Mouse (Mus musculus): ENCODE data around the gene Tas1r2. TPM values are rescaled to one million over a fixed set of nuclear protein-coding genes. Genes with fewer than 3 reads are reported as not detected.
A peak's percentile ranks its signal among the peaks of the same experiment; 100 is the strongest.

Tas1r2 gene
- total RNA-seq (2021) = not detected

- DNase-seq = no peak
Measured at GRCm38 (mm10) chr4:139653238-139653637, at the start of gene Tas1r2. Tas1r2 (plus strand) TSS chr4:139653538.

DNA sequence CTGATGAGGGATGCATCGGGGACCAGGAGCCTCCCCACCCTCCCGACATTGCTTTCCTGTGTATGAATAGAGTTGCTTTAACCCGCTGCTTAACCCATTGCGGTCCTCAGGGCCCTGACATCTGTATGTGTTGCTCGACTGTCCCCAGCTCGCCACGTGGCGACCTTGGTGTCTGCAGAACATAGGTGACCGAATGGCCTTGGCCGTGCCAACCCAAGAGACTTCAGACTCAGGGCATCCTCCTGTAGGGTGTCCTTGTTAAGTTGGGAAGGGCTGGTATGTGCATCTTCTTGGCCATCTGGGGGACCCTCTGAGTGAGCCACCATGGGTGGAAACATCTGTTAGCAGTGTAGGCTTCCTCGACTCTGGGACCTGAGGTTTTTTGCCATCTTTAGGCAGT lies 48.1 kb upstream of the Tas1r2 start:
- DNase-seq = no peak

GRCm38 (mm10) chr4:139606732-139607131 lies 46.6 kb upstream of the Tas1r2 start:
- no peak for DNase-seq

- DNase-seq = no peak
Measured at GRCm38 (mm10) chr4:139608975-139609374, 44.4 kb upstream of the Tas1r2 start.

DNA sequence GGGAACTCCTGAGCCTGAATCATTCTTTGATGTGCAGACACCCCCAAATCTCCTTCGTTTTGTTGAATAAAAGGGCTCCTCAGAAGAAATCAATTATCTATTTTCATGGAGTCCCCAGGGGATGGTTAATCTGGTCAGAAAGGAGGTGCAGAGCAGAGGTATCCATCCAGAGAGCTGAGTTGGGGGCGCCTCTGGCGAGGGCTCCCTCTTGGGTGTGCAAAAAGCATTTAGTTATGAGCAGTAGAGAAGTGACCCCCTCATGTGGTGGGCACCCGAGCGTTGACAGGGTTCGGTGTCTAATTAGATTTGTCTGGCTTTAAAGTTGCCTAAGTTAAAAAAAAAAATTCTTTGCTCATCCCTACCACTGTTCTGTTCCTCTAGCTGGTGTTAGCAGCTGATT lies 42.4 kb upstream of the Tas1r2 start:
- DNase-seq = no peak

DNA sequence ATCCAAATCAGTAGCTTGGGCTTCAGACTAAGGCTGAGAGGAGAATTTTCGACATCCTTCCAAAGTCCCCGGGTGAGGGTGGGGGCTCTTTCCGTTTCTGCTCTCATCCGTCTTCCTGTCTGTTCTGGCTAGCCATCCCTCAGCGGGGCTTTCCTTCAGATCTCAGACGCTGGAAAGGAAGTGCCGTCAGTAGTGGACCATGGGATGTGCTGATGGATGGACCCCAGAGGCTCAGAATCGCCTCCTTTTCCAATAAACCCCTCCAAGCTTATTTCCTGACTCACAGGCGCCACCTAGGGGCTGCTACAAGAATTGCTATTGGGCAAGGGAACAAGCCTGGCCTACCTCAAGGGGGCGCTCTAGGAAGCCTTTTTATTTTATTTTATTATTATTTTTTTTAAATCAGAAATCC lies 41.8 kb upstream of the Tas1r2 start:
- DNase-seq = peak; percentile 73 to 79

GRCm38 (mm10) chr4:139614524-139615260 lies 38.6 kb upstream of the Tas1r2 start:
- DNase-seq = no peak

GRCm38 (mm10) chr4:139616276-139617000 lies 36.9 kb upstream of the Tas1r2 start:
- DNase-seq = no peak

GRCm38 (mm10) chr4:139617001-139617364 lies 36.4 kb upstream of the Tas1r2 start:
- DNase-seq = no peak

- DNase-seq = no peak
Measured at GRCm38 (mm10) chr4:139619765-139620164, 33.6 kb upstream of the Tas1r2 start.

DNA sequence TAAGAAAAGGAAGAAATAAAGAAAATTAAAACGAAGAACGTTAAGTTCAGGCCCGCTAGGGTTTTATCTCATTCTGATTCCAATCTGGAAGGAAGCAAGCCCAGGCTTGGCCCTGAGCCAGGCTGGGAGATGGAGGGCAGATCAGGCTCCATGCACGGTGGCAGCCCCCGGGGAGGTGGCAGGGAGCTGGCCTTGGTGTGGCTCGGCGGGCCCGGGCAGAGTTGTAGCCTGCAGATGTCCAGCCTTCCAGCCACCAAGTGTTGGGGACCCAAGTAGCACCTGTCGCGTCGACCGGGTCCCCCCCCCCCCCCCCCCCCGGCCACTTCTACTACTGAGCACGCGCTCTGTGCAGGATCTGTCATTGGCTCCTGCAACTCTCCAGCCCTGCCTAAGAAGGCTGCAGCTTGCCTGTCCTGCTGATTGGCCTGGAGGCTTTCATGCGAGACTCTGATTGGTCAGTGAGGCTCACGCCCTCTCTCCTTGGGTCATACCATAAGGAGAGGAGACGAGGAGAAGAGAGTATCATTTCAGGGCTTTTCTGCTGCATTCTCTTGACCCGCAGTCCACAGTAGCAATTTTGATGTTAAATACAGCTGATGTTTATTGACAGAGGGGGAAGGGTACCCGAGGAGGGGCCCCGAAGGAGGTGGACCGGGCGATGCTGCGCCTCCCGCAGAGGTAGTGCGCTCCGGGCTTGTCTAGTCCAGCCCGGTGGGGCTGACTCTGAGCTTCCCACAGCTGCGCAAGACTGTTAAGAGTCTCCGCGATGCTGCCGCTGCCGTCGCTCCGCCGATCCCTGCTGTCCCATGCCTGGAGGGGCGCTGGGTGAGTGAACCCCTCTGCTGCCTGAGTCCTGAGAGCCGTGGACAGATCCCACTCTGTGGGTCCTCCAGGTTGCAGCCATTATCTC lies 30.7 kb upstream of the Tas1r2 start, which contains the start of gene Aldh4a1:
Gene Aldh4a1 (plus strand): TSS at position 494 of the 910 bp plus-strand sequence.
- DNase-seq = peak; percentile 86 to 90

- DNase-seq = no peak
Measured at GRCm38 (mm10) chr4:139623434-139624115, 29.8 kb upstream of the Tas1r2 start.

GRCm38 (mm10) chr4:139624116-139624489 lies 29.2 kb upstream of the Tas1r2 start:
- no peak for DNase-seq

DNA sequence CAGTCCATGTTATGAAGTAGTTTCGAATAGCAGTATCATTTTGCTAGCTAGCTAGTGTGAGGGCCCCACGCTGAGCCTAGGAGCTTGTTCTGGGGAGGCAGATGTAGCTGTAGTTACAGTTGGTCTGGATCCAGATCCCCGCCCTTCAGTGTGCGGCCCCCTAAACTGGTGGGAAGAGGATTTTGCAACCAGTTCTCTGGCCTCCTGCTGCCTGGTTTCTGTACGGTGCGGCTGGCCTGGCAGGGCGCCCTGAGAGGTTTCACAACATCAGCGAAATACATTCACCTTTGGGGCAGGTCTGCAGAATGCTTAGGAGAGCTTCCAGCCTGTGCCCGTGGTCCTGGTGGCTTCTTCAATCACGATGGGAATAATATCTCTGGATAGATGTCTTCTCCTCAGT lies 28.6 kb upstream of the Tas1r2 start:
- peak in 1 of 2 experiments; percentile 47 for DNase-seq

DNA sequence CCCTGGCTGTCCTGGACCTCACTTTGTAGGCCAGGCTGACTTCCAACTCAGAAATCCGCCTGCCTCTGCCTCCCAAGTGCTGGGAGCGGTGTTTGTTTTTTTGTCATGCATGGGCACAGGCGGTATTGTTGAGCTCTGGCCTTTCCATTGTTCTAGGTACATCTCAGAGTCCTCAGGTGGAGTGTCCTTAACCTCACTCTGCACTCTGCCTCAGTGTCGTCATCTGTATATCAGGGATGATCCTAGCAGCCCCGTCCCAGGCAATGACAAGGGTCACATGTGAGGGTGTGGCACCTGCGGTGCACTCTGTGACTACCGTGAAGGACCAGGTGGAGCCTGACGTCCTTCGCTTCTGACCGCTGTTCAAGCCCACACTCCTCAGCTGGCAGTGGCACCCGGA lies 26.0 kb upstream of the Tas1r2 start:
- DNase-seq = no peak

DNA sequence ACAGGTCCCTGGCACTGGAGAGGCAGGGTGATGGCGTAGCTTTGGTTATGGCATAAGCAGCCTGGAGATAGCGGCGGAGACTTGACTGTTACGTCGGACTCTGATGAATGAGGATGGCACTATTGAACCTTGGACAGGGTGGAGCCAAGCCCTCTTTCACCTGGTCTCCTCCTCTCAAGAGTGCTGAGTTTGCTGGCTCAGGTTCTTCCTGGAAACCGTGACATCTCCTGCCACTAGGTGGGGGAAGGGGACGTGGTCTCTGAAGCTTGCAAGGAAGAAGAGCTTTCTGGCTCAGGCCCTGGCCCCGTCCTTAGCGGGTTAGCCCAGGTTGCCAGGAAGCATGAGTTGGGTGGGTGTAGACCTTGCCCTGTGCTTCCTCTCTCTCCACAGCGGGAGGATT lies 23.2 kb upstream of the Tas1r2 start:
- DNase-seq = no peak

DNA sequence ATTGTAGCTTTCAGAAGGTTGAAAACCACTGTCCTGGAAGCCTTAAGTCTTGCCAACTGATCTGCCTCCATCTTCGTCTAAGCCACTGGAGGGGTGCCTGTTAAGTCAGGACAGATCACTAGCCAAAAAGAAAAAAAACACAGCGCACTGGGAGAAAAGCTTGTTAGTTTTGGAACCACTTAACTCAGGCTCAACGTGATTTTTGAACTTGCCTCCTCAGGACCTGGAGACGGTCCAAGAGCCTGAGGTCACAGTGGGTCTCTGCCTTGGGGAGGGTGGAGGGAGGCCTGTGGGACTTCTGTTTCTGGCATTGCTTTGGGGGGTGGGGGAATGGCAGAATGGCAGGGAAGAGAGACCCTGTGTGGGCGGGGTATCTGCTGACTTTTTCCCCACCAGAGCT lies 22.2 kb upstream of the Tas1r2 start:
- no peak for DNase-seq

DNA sequence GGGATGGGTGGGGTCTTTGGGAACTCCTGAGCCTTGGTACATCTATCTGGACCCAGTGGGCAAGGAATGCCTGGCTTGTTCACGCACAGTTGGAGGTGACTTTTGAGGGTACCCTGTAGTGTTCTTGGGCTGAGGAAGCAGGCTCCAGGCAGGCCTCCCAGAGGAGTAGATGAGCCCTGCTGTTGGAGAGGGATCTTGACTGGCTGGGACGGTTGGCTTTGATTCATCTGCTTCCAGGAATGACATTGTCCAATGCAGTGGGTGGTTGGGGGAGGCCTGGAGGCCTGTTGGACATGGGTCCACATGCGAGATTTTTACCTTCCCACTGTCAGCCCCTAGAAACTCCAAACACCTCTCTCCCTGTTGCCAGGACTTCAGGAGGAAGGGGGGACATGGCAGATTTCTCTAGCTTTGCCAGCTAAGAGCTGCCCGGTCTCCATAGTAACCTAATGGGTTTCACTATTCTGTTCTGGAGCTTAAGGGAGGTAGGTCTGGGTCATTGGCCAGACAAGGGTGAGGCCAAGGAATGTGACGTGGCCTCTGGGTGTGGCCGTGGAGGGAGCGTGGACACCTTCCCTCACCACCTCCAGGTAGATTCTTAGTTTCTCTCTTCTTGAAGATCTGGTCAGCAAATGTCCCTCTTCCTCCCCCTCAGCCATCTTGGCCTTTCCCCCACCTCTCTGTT lies 21.6 kb upstream of the Tas1r2 start:
- DNase-seq = no peak

- no peak for DNase-seq
Measured at GRCm38 (mm10) chr4:139632254-139632580, 21.1 kb upstream of the Tas1r2 start.

DNA sequence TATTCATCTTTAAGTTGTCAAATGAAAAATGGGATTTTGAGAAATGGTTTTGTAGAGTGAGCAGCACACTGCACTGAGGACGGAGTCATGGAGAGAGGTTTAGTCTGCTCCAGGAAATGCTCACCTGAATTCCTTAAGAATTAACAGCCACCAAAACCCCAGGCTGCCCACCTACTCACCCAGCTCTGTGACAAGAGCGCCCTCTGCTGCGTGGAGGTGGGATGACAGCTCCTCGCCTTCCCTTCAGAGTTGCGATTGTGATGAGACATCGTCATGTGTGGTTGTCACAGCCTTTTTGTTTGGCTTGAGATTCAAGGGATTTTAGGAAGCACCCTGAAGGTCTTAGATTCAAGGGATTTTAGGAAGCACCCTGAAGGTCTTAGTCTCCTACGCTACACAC lies 17.0 kb upstream of the Tas1r2 start:
- DNase-seq = peak; percentile 56 to 70

- no peak for DNase-seq
Measured at GRCm38 (mm10) chr4:139637847-139638246, 15.5 kb upstream of the Tas1r2 start.

GRCm38 (mm10) chr4:139638356-139638755 lies 15.0 kb upstream of the Tas1r2 start:
- DNase-seq = no peak

All from layer of hippocampus, postnatal 36 days (tissue).